Mouse (Mus musculus): ENCODE results near the gene Nol10.

DNA sequence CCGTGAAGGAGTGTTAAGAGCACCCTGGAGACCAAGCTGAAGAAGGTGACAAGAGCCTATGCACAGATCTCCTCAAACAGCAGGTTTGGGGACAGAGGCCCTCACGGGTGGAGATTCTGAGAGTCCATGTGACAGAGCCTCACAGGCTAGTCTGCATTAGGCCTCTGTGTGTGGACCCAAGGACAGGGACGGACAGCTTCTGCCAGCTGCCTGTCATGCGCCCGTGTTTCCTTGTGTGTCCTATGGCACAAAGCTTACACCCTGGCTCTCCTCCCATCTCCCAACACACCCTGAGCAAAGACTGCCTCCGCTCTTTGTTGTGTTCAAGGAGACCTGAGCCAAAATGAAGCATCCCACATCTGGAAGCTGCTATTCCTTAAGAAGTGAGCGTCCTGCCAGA, 97.0 kb downstream of the Nol10 start:
- TF ChIP-seq CTCF (IDR thresholded peaks at IDR 0.05; ENCODE audit: borderline replicate concordance, insufficient read depth, low read length) (no peak), POLR2A (IDR thresholded peaks at IDR 0.05; ENCODE audit: low read depth, low read length) (no peak)
